Mouse (Mus musculus): ENCODE data around the gene Cd82.
A peak's percentile ranks its signal among the peaks of the same experiment; 100 is the strongest.

DNA sequence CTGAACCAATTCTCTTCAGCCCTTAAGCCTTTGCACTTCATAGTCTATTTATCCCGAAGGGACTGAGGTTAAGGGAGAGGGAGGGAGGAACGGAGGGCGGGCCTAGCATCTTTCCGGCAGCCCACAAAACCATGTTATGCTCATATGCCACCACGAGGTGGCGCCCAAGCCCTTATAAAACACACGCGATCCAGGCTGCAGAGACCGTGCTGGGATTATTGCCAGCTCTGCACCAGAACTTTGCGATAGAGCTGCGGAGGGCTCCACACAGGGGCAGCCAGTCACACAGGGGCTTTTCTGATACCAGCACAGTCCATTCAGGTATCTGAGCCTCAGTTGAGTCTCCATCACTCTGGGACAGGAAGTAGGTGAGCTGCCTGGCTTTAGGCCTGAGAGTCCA is 12.1 kb upstream of the Cd82 start:
- TF ChIP-seq EP300 (IDR thresholded peaks at IDR 0.05; ENCODE audit: low read depth): no peak
- TF ChIP-seq CTCF (IDR thresholded peaks at IDR 0.05; ENCODE audit: low read depth): peak; percentile 96
